Mouse (Mus musculus) embryonic facial prominence, embryonic 14.5 days (tissue): ENCODE measurements around the gene Usp7. TPM values are rescaled to one million over a fixed set of nuclear protein-coding genes. Genes with fewer than 3 reads are reported as not detected.

ENCODE experiments used
- ATAC-seq: fragments of 200-750 bp; cut with Nextera tagmentation; 2 replicates; pipeline ENCODE4 v1.8.0; 2017; ENCODE audit warnings: low read depth, moderate number of reproducible peaks, moderate TSS enrichment
- DNase-seq: peaks from one replicate; pipeline ENCODE4 v3.0.0-alpha.2; 2015; ENCODE audit warnings: low spot score
- H3K27ac ChIP-seq: fragments of 300-500 bp; sonication (generic); replicated peaks from 2 replicates; pipeline ENCODE4 v1.5.1; 2014; ENCODE audit warnings: low read depth, mild to moderate bottlenecking, low read length, moderate library complexity
- H3K27me3 ChIP-seq: fragments of 300-500 bp; sonication (generic); replicated peaks from 2 replicates; pipeline ENCODE4 v1.6.1; 2014; ENCODE audit warnings: low read length; ENCODE audit not compliant: control insufficient read depth, insufficient read depth
- H3K36me3 ChIP-seq: fragments of 300-500 bp; sonication (generic); 2 replicates; pipeline ENCODE4 v1.6.1; 2014; ENCODE audit warnings: low read length, mixed read lengths; ENCODE audit not compliant: control insufficient read depth, insufficient read depth
- H3K4me1 ChIP-seq: fragments of 300-500 bp; sonication (generic); 2 replicates; pipeline ENCODE4 v1.6.1; 2014; ENCODE audit warnings: antibody characterized with exemption, low read length; ENCODE audit not compliant: control insufficient read depth, insufficient read depth
- H3K4me2 ChIP-seq: fragments of 300-500 bp; sonication (generic); 2 replicates; pipeline ENCODE4 v1.6.1; 2014; ENCODE audit warnings: low read depth, mild to moderate bottlenecking, low read length, moderate library complexity, mixed read lengths
- H3K4me3 ChIP-seq: fragments of 300-500 bp; sonication (generic); 2 replicates; pipeline ENCODE4 v1.5.1; 2014; ENCODE audit warnings: low read depth, mild to moderate bottlenecking, low read length
- H3K9ac ChIP-seq: fragments of 300-500 bp; sonication (generic); 2 replicates; pipeline ENCODE4 v1.6.1; 2014; ENCODE audit warnings: low read depth, mild to moderate bottlenecking, low read length, moderate library complexity, mixed read lengths
- H3K9me3 ChIP-seq: fragments of 300-500 bp; sonication (generic); 2 replicates; pipeline ENCODE4 v1.6.1; 2016; ENCODE audit warnings: low read length; ENCODE audit not compliant: control insufficient read depth
- WGBS: fragments of 180-500 bp; shearing (Covaris S2); extraction: QIAGEN DNeasy Blood & Tissue Kit; methylation state at CpG from one replicate; pipeline ENCODE4 v1.1.7; 2014; 5-methylcytosine and 5-hydroxymethylcytosine counted together
- polyA plus RNA-seq: library from polyadenylated mRNA; unstranded; fragments of >200 nt; fragmentation: Nextera tagmentation; extraction: Ambion mirVana; gene quantifications from 2 replicates; pipeline ENCODE4 v1.2.1, GENCODE M21; 2014

Usp7 gene
- polyA plus RNA-seq, 1 experiment from 2014 or later = 35.7 TPM

GRCm38 (mm10) chr16:8731630-8732029 is 60.5 kb downstream of the Usp7 start:
- no peak for ATAC-seq
- WGBS = 73% methylated on average over 7 of the region's 7 CpGs

DNA sequence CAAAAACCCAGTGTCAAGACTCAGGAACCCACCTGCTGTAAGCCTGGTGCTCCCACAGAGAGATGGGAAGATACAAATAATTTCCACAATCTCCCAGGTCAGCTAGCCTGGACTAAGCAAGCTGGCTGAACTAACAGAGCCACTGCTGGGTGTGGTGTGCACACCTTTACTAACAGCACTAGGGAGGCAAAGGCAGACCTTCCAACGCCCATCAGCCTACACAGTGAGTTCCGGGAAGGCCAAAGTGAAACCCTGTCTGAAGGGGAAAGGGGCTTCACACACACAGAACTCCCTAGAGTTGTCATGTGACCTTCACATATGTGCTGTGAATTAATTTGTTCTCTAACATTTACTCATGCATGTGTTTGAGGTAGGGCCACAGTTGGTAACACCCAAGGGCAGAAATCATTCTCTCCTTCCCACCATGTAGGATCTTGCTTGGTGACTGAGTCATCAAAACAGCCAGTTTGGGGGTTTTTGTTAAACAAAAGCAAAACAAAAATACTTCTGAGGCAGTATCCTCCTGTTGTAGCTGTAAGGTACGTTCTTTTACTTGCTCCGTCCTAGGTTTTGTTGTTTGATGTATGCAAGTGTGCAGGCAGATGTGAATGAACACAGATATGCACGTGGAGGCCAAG is 63.9 kb downstream of the Usp7 start:
- Histone ChIP-seq H3K9me3 (no peaks in the 10 kb centered on the region), H3K4me1 (peaks cover 14% of the 10 kb centered on the region; the same call in 1 of the 2 replicates), H3K9ac (no peak overlapping the region), H3K4me2 (no peak overlapping the region), H3K27ac (no peak overlapping the region), H3K36me3 (no peaks in the 10 kb centered on the region), H3K4me3 (no peak overlapping the region), H3K27me3 (no peaks in the 10 kb centered on the region)
- ATAC-seq = no peak
- WGBS = 85% methylated on average over 5 of the region's 5 CpGs
- no peak for DNase-seq

More at GRCm38 (mm10) chr16:8731630-8732029, 60.5 kb downstream of the Usp7 start:
- peaks cover 31% of the 10 kb centered on the region for H3K4me1 ChIP-seq
- no peak for DNase-seq
- no peaks in the 10 kb centered on the region for H3K36me3 ChIP-seq
- no peak overlapping the region for H3K4me3 ChIP-seq
- no peaks in the 10 kb centered on the region for H3K27me3 ChIP-seq
- no peak overlapping the region for H3K27ac ChIP-seq
- no peak overlapping the region for H3K4me2 ChIP-seq
- H3K9ac ChIP-seq = no peak overlapping the region
- H3K9me3 ChIP-seq = no peaks in the 10 kb centered on the region

DNA sequence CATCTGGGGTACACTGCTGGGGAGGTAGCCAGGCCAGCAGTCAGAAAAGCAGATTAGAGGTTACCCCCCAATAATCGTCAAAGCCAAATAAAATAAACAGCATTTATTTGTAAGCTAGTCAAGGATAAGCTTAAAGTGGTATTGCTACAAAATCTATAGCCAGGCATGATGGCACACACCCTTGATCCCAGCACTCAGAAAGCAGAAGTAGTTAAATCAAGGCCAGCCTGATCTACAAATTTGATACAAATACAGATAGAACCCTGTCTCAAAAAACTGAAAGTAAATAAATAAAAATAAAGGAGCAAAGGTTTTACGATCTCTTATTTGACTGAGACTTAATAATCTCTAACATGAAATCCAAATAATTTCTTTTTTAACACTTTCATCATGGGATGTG is 66.3 kb downstream of the Usp7 start:
- Histone ChIP-seq H3K36me3 (no peaks in the 10 kb centered on the region), H3K9me3 (no peaks in the 10 kb centered on the region), H3K4me3 (no peak overlapping the region), H3K9ac (no peak overlapping the region), H3K4me1 (peaks cover 7% of the 10 kb centered on the region; the same call in 1 of the 2 replicates), H3K27me3 (no peaks in the 10 kb centered on the region), H3K27ac (no peak overlapping the region), H3K4me2 (no peak overlapping the region)
- 88% methylated on average over 2 of the region's 2 CpGs for WGBS
- no peak for ATAC-seq
- no peak for DNase-seq

DNA sequence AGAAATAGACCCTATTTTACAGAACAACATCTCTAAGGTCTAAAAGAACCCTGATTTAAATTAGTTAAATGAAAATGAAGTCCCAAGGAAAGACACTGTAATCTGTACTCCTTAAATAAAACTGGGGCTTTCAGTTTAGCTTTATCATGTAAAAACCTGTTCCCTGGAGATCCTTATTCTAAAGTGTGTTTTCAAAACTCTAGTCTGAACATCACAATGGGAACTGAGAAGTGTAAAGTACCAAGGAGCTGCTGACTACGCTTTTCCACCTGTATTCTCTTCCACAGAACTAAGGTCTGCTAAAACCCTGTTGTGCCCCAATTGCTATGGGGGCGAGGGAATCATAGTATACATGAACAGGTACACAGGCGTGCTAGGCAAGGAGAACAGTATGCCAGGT is 68.1 kb downstream of the Usp7 start:
- Histone ChIP-seq H3K4me2 (no peak overlapping the region), H3K9me3 (no peaks in the 10 kb centered on the region), H3K4me3 (no peak overlapping the region), H3K36me3 (no peaks in the 10 kb centered on the region), H3K27me3 (no peaks in the 10 kb centered on the region), H3K4me1 (no peaks in the 10 kb centered on the region; the same call in 1 of the 2 replicates), H3K9ac (no peak overlapping the region), H3K27ac (no peak overlapping the region)
- no peak for ATAC-seq
- 82% methylated on average over 3 of the region's 3 CpGs for WGBS
- DNase-seq = no peak

DNA sequence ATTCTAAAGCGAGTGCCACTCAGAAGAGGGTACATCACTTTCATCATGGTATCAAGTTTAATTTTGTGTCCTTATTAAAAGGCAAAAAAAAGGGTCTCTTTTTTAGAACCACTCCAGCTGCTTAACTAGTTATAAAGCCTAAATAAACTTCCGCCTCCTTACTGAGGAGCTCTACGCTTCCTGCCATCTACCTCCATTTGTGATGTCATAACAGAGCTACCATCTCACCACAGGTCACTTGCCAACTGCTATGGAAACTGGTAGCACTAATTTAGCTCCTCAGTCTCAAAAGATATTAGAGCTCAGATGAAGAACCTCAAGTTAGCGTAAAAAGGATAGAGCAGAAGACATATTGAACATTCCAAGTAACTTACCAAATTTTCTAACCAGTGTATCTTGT is 71.7 kb downstream of the Usp7 start:
- DNase-seq = no peak
- H3K4me1 ChIP-seq = peaks cover 3% of the 10 kb centered on the region; the same call in 1 of the 2 replicates
- H3K4me2 ChIP-seq = no peak overlapping the region
- H3K27ac ChIP-seq = no peak overlapping the region
- H3K9ac ChIP-seq = no peak overlapping the region
- H3K9me3 ChIP-seq = no peaks in the 10 kb centered on the region
- 90% methylated on average over 4 of the region's 4 CpGs for WGBS
- peaks cover 10% of the 10 kb centered on the region for H3K36me3 ChIP-seq
- no peak for ATAC-seq
- H3K27me3 ChIP-seq = no peaks in the 10 kb centered on the region
- no peak overlapping the region for H3K4me3 ChIP-seq

- Histone ChIP-seq H3K9ac (no peak overlapping the region), H3K27ac (no peak overlapping the region), H3K9me3 (no peaks in the 10 kb centered on the region), H3K27me3 (no peaks in the 10 kb centered on the region), H3K4me1 (0 out of 2 replicates have a peak, but pooled peaks cover 3% of the 10 kb centered on the region), H3K4me2 (no peak overlapping the region), H3K36me3 (peaks cover 30% of the 10 kb centered on the region), H3K4me3 (no peak overlapping the region)
- DNase-seq (peak; percentile 19), ATAC-seq (no peak)
- 88% methylated on average over 10 of the region's 10 CpGs for WGBS
Measured at GRCm38 (mm10) chr16:8717744-8718143, 74.4 kb downstream of the Usp7 start.

GRCm38 (mm10) chr16:8716300-8716699 is 75.8 kb downstream of the Usp7 start:
- 0 out of 2 replicates have a peak, but pooled peaks cover 3% of the 10 kb centered on the region for H3K4me1 ChIP-seq
- no peak overlapping the region for H3K9ac ChIP-seq
- H3K9me3 ChIP-seq = no peaks in the 10 kb centered on the region
- no peak overlapping the region for H3K27ac ChIP-seq
- H3K36me3 ChIP-seq = peaks cover 45% of the 10 kb centered on the region
- H3K27me3 ChIP-seq = no peaks in the 10 kb centered on the region
- H3K4me3 ChIP-seq = no peak overlapping the region
- ATAC-seq (no peak), DNase-seq (no peak)
- no peak overlapping the region for H3K4me2 ChIP-seq
- WGBS = 54% methylated on average over 6 of the region's 6 CpGs

DNA sequence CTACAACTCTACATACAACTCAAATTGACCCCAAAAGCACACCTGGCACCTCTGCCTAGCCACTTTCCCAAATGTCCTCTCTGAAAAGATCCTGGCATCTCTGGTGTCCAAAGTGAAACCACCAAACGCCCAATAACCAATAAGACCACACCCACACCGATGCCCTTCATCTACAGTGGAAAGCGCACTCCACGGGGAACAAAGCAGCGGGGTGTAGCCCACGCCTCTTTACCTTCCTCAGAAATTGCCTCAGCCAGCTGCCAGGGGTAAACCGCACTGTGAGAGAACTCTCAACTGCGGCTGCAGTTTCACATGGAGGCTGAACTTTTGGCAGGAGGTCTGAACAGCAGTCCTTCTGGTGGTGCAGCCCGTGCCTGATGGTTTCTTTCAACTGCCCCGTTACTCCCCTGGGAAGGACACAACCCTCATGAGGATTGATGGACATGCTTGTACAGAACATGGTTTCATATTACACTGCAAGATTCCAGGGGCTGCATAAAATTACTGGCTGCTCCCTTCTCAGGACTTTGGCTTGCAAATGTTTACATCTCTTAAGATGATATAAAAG is 76.5 kb downstream of the Usp7 start:
- Histone ChIP-seq H3K9ac (no peak overlapping the region), H3K36me3 (peaks cover 52% of the 10 kb centered on the region), H3K27me3 (no peaks in the 10 kb centered on the region), H3K4me3 (no peak overlapping the region), H3K9me3 (no peaks in the 10 kb centered on the region), H3K4me1 (0 out of 2 replicates have a peak, but pooled peaks cover 3% of the 10 kb centered on the region), H3K27ac (no peak overlapping the region), H3K4me2 (no peak overlapping the region)
- DNase-seq = peak; percentile 41
- 66% methylated on average over 10 of the region's 10 CpGs for WGBS
- ATAC-seq = 0 out of 2 replicates have a peak, but pooled peaks have one; percentile 23

- ATAC-seq (peak; percentile 51; the same call in 1 of the 2 replicates), DNase-seq (peak; percentile 12)
- Histone ChIP-seq H3K27ac (no peak overlapping the region), H3K4me2 (no peak overlapping the region), H3K36me3 (peaks cover 59% of the 10 kb centered on the region), H3K4me3 (no peak overlapping the region), H3K4me1 (0 out of 2 replicates have a peak, but pooled peaks cover 3% of the 10 kb centered on the region), H3K9me3 (no peaks in the 10 kb centered on the region), H3K9ac (no peak overlapping the region), H3K27me3 (no peaks in the 10 kb centered on the region)
- 76% methylated on average over 5 of the region's 5 CpGs for WGBS
Measured at GRCm38 (mm10) chr16:8714851-8715250, 77.3 kb downstream of the Usp7 start.
